Mouse (Mus musculus): ENCODE data around the gene Gm21973. TPM values are rescaled to one million over a fixed set of nuclear protein-coding genes. Genes with fewer than 3 reads are reported as not detected.

Gm21973 gene
- polyA plus RNA-seq, 1 experiment, result not detected

GRCm38 (mm10) chr15:10313522-10314455, 11.4 kb upstream of the Gm21973 start:
- no peak overlapping the region for H3K27ac ChIP-seq (ENCODE audit: insufficient read depth, low read length)
- TF ChIP-seq POLR2A (IDR thresholded peaks at IDR 0.05; ENCODE audit: extremely low read depth, insufficient read depth, low read length), result no peak
- peak; percentile 60; the same call in 1 of the 2 replicates for TF ChIP-seq CTCF (IDR thresholded peaks at IDR 0.05; ENCODE audit: extremely low read depth, insufficient read depth, low read length)

GRCm38 (mm10) chr15:10330626-10331025, 5.4 kb downstream of the Gm21973 start:
- Histone ChIP-seq H3K4me1 (ENCODE audit: control insufficient read depth, insufficient read depth, low read length) (no peaks in the 10 kb centered on the region), H3K4me3 (ENCODE audit: insufficient read depth, low read length) (no peak overlapping the region), H3K27ac (ENCODE audit: insufficient read depth, low read length) (no peak overlapping the region)
- TF ChIP-seq POLR2A (IDR thresholded peaks at IDR 0.05; ENCODE audit: extremely low read depth, insufficient read depth, low read length) (no peak), CTCF (IDR thresholded peaks at IDR 0.05; ENCODE audit: extremely low read depth, insufficient read depth, low read length) (no peak)

More at GRCm38 (mm10) chr15:10313522-10314455, 11.4 kb upstream of the Gm21973 start:
- Histone ChIP-seq H3K4me3 (ENCODE audit: insufficient read depth, low read length) (no peak overlapping the region), H3K4me1 (ENCODE audit: control insufficient read depth, insufficient read depth, low read length) (no peaks in the 10 kb centered on the region; the same call in 1 of the 2 replicates)

DNA sequence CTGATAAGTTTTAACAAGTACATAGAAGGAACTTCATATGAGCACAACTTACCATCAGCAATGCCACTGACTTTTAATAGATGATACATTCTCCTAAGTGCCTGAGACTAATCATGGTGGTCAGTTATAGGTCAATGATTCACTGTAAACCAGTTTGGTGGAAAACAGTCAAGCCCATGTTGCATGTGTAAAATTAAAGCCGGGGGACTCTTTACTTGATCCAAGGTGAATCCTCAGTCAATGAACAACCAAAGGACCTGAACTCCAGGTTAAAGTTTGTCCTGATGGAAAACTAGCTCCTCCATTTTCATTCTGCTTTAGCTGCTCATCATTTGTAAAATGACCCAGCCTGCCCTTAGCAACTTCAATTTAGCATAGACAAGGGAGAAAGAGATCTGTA, 7.4 kb downstream of the Gm21973 start:
- Histone ChIP-seq H3K4me3 (ENCODE audit: insufficient read depth, low read length) (no peak overlapping the region), H3K4me1 (ENCODE audit: control insufficient read depth, insufficient read depth, low read length) (no peaks in the 10 kb centered on the region), H3K27ac (ENCODE audit: insufficient read depth, low read length) (no peak overlapping the region)
- TF ChIP-seq POLR2A (IDR thresholded peaks at IDR 0.05; ENCODE audit: extremely low read depth, insufficient read depth, low read length) (no peak), CTCF (IDR thresholded peaks at IDR 0.05; ENCODE audit: extremely low read depth, insufficient read depth, low read length) (no peak)

GRCm38 (mm10) chr15:10338606-10339005, 13.4 kb downstream of the Gm21973 start:
- Histone ChIP-seq H3K4me1 (ENCODE audit: control insufficient read depth, insufficient read depth, low read length) (no peaks in the 10 kb centered on the region), H3K4me3 (ENCODE audit: insufficient read depth, low read length) (no peak overlapping the region), H3K27ac (ENCODE audit: insufficient read depth, low read length) (no peak overlapping the region)
- no peak for TF ChIP-seq CTCF (IDR thresholded peaks at IDR 0.05; ENCODE audit: extremely low read depth, insufficient read depth, low read length)
- no peak for TF ChIP-seq POLR2A (IDR thresholded peaks at IDR 0.05; ENCODE audit: extremely low read depth, insufficient read depth, low read length)

- no peak overlapping the region for H3K4me3 ChIP-seq (ENCODE audit: insufficient read depth, low read length)
- H3K4me1 ChIP-seq (ENCODE audit: control insufficient read depth, insufficient read depth, low read length), result no peaks in the 10 kb centered on the region
- H3K27ac ChIP-seq (ENCODE audit: insufficient read depth, low read length), result no peak overlapping the region
- no peak for TF ChIP-seq CTCF (IDR thresholded peaks at IDR 0.05; ENCODE audit: extremely low read depth, insufficient read depth, low read length)
- no peak for TF ChIP-seq POLR2A (IDR thresholded peaks at IDR 0.05; ENCODE audit: extremely low read depth, insufficient read depth, low read length)
Observed at GRCm38 (mm10) chr15:10347044-10347443, 21.9 kb downstream of the Gm21973 start.

DNA sequence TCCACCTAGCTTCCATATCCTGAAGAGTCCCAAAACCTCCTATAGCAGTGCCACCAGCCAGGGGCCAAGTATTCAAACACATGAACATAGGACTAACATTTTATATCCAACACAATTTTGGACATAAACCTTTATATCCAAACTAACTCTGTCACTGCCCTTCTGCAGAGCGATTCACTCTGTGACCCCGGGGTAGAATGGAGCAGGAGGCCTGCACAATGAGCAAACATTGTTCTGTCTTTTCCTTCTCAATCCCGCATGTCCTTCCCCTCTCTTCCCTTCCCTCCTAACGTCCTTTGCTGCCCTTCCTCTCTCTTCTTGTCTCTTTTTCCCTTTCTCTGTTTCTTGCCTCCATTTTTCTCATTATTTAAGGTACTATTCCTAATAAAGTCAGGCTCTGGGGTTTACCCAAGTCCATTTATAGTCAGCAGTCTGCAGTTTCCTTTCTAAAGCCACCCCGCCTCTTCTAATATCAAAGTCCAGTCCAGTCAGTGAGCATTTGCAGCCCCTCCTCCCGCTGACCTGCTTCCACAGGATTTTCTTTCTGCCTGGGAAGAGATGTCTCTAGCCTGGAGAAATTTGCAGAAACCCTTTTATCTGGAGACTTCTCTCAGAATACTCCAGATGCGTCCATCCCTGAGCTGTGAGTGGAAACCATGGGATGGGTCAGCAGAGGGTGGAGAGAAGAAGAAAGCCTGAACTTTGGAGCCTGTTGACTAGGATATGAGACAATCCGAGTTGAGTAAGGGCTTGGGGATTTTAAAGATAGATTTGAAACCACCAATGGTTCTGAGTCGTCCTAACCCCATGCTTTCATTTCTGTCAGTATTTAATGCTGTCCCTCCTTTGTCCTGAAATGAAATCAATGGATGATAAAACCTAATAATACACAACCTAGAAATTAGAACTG, 33.1 kb downstream of the Gm21973 start, which contains the start of gene Agxt2:
Gene Agxt2, plus strand, starts transcription at position 494 of the 910 bp plus-strand sequence.
- Histone ChIP-seq H3K4me3 (ENCODE audit: insufficient read depth, low read length) (no peak within 1 kb of the TSS), H3K27ac (ENCODE audit: insufficient read depth, low read length) (no peak within 1 kb of the TSS), H3K4me1 (ENCODE audit: control insufficient read depth, insufficient read depth, low read length) (no peaks in the 10 kb centered on the region)
- TF ChIP-seq POLR2A (IDR thresholded peaks at IDR 0.05; ENCODE audit: extremely low read depth, insufficient read depth, low read length), result no peak
- TF ChIP-seq CTCF (IDR thresholded peaks at IDR 0.05; ENCODE audit: extremely low read depth, insufficient read depth, low read length), result no peak

GRCm38 (mm10) chr15:10366331-10366730, 41.2 kb downstream of the Gm21973 start:
- no peaks in the 10 kb centered on the region for H3K4me1 ChIP-seq (ENCODE audit: control insufficient read depth, insufficient read depth, low read length)
- H3K27ac ChIP-seq (ENCODE audit: insufficient read depth, low read length), result no peak overlapping the region
- H3K4me3 ChIP-seq (ENCODE audit: insufficient read depth, low read length), result no peak overlapping the region
- TF ChIP-seq POLR2A (IDR thresholded peaks at IDR 0.05; ENCODE audit: extremely low read depth, insufficient read depth, low read length) (no peak), CTCF (IDR thresholded peaks at IDR 0.05; ENCODE audit: extremely low read depth, insufficient read depth, low read length) (no peak)

GRCm38 (mm10) chr15:10375404-10375803, 50.2 kb downstream of the Gm21973 start:
- Histone ChIP-seq H3K4me1 (ENCODE audit: control insufficient read depth, insufficient read depth, low read length) (no peaks in the 10 kb centered on the region; the same call in 1 of the 2 replicates), H3K27ac (ENCODE audit: insufficient read depth, low read length) (no peak overlapping the region), H3K4me3 (ENCODE audit: insufficient read depth, low read length) (no peak overlapping the region)
- no peak for TF ChIP-seq CTCF (IDR thresholded peaks at IDR 0.05; ENCODE audit: extremely low read depth, insufficient read depth, low read length)
- no peak for TF ChIP-seq POLR2A (IDR thresholded peaks at IDR 0.05; ENCODE audit: extremely low read depth, insufficient read depth, low read length)

DNA sequence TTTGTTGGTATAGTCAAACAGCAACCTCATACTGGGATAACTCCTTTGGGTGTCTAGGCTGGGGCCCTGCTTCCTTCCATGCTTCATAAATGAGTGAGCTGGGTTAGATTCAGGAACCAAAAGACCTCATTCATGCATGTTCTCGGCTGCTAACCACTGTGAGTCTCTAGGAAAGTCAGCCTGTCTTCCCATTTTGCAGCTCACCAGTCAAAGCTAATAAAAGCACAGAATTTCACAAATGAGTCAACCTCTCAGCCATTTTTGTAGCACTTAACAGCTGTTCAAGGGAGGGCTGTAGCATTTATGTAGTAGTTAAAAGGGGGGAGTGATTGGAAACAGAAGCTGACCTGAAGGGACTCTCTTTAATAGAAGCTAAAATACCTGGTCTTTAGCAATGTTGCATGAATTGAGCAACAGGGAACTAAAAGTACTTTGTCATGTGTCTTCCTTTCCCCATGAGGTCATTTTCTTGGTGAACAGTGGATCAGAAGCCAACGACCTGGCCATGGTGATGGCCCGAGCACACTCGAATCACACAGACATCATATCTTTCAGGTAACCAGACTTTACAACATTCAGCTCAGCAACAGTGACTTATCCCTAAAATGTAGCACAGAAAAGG, 53.3 kb downstream of the Gm21973 start:
- H3K4me3 ChIP-seq (ENCODE audit: insufficient read depth, low read length), result no peak overlapping the region
- no peaks in the 10 kb centered on the region; the same call in 1 of the 2 replicates for H3K4me1 ChIP-seq (ENCODE audit: control insufficient read depth, insufficient read depth, low read length)
- TF ChIP-seq POLR2A (IDR thresholded peaks at IDR 0.05; ENCODE audit: extremely low read depth, insufficient read depth, low read length) (no peak), CTCF (IDR thresholded peaks at IDR 0.05; ENCODE audit: extremely low read depth, insufficient read depth, low read length) (no peak)
- no peak overlapping the region for H3K27ac ChIP-seq (ENCODE audit: insufficient read depth, low read length)
